ENCODE assay signal across 14 mouse cellular contexts in the genomic region with DNA sequence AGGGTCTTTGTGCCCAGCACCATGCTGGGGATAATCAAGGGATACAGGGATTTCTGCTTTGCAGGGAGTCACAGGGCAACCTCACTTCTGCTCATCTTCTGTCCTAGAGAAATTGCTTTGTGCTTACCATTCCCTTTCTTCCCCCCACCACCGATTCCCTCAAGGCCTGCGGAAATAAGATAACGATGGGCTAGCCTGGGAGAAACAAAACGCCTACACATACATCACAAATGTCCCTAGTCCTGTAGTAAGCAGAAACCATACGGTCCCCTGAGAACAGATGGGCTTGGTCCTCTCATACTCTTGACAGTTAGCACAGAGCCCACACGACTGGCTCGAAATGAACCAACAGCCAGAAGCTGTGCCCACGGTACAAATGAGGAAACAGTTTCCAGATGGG. TPM values are rescaled to one million over a fixed set of nuclear protein-coding genes. Genes with fewer than 3 reads are reported as not detected.
DNase-seq lines count a peak whose midpoint lies in the region; ATAC-seq and TF ChIP-seq lines count a peak whose summit lies in the region.
"Had no signal": no experiment of that assay in that cellular context is flagged by ENCODE, and none has a peak within 500 bp of the region (broad histone marks: within the 10 kb centered on the region; RNA-seq: fewer than 3 reads in every experiment).

No protein-coding gene starts in this region.

- peaks cover 15% of the 10 kb centered on the region for H3K27me3 ChIP-seq in heart, embryonic 11.5 days (ENCODE audit: control insufficient read depth, insufficient read depth, low read length)
- H3K27me3 ChIP-seq in E14TG2a.4 (ENCODE audit: insufficient read depth, low read length), result peaks cover 45% of the 10 kb centered on the region
- peaks cover 19% of the 10 kb centered on the region; the same call in 1 of the 2 replicates for H3K27me3 ChIP-seq in liver, postnatal 0 days (ENCODE audit: insufficient read depth, low read length)
- H3K27me3 ChIP-seq: Patski had no signal

- peaks cover 14% of the 10 kb centered on the region for H3K4me1 ChIP-seq in heart, embryonic 11.5 days (ENCODE audit: control insufficient read depth, insufficient read depth, low read length)
- peaks cover 21% of the 10 kb centered on the region for H3K4me1 ChIP-seq in E14TG2a.4 (replicated peaks; ENCODE audit: low read depth, low read length)
- peaks cover 40% of the 10 kb centered on the region for H3K4me1 ChIP-seq in liver, postnatal 0 days (ENCODE audit: insufficient read depth)

- H3K9me3 ChIP-seq in heart, embryonic 11.5 days (replicated peaks; ENCODE audit: control insufficient read depth, low read length), result no peaks in the 10 kb centered on the region
- no peaks in the 10 kb centered on the region for H3K9me3 ChIP-seq in E14TG2a.4 (ENCODE audit: low read length)
- no peaks in the 10 kb centered on the region for H3K9me3 ChIP-seq in liver, postnatal 0 days (ENCODE audit: low read length)
- H3K9me3 ChIP-seq: heart, embryonic 15.5 days; midbrain, embryonic 10.5 days had no signal

- peak overlapping the region; percentile 45 for H3K4me2 ChIP-seq in heart, embryonic 11.5 days
- H3K4me2 ChIP-seq in liver, postnatal 0 days (ENCODE audit: low read depth, low read length), result peak overlapping the region; percentile 69
- H3K4me2 ChIP-seq: heart, embryonic 15.5 days had no signal

- peak; percentile 50; the same call in 1 of the 2 replicates for ATAC-seq in heart, embryonic 11.5 days (replicated peaks; ENCODE audit: insufficient number of reproducible peaks, low FRiP score, low TSS enrichment)
- ATAC-seq in erythroblast, adult 5-6 weeks (replicated peaks; ENCODE audit: low FRiP score, poor library complexity, severe bottlenecking), result peak; percentile 72
- ATAC-seq in liver, postnatal 0 days, result peak; percentile 84
- ATAC-seq: hindbrain, embryonic 16.5 days; Patski had no signal

- WGBS in heart, embryonic 11.5 days (ENCODE audit: insufficient replicate concordance), result 49% methylated on average over 8 of the region's 8 CpGs
- 29% methylated on average over 8 of the region's 8 CpGs for WGBS in liver, postnatal 0 days (ENCODE audit: insufficient replicate concordance)

- no peak for DNase-seq in heart, postnatal 10 days
- peak; percentile 36 for DNase-seq in liver, postnatal 0 days
- DNase-seq in left cerebral cortex, adult 2 months (ENCODE audit: extremely low spot score in 1 of 2, low spot score in 2 of 2), result no peak
- no peak for DNase-seq in gastrocnemius, adult 18-20 months (ENCODE audit: low spot score)
- no peak for DNase-seq in ovary, adult 18-20 months (ENCODE audit: low spot score)

- intact Hi-C loops in heart, postnatal 10 days (cut with DNase I), result no loop called here
- intact Hi-C loops in left cerebral cortex, adult 2 months (cut with DNase I), result no loop called here

- no peaks in the 10 kb centered on the region for H3K36me3 ChIP-seq in heart, embryonic 11.5 days (ENCODE audit: control insufficient read depth, insufficient read depth, low read length)
- H3K36me3 ChIP-seq in E14TG2a.4 (ENCODE audit: insufficient read depth, low read length), result peaks cover 2% of the 10 kb centered on the region; the same call in 1 of the 2 replicates
- H3K36me3 ChIP-seq in liver, postnatal 0 days (replicated peaks; ENCODE audit: insufficient read depth, low read length), result no peaks in the 10 kb centered on the region; the same call in 1 of the 2 replicates
- H3K36me3 ChIP-seq: heart, embryonic 15.5 days had no signal

- TF ChIP-seq CTCF in E14TG2a.4 (conservative IDR thresholded peaks at IDR 0.05; ENCODE audit: low read length), result no peak
- no peak for TF ChIP-seq CTCF in liver, postnatal 0 days (IDR thresholded peaks at IDR 0.05; ENCODE audit: low read depth)
- no peak for TF ChIP-seq CTCF in left cerebral cortex, adult 2 months (IDR thresholded peaks at IDR 0.05)

- peak overlapping the region; percentile 52; the same call in 1 of the 2 replicates for H3K9ac ChIP-seq in heart, embryonic 11.5 days (ENCODE audit: low read depth, low read length)
- H3K9ac ChIP-seq in liver, postnatal 0 days (replicated peaks), result peak overlapping the region; percentile 58; the same call in 1 of the 2 replicates
- H3K9ac ChIP-seq: heart, embryonic 15.5 days had no signal

- peak overlapping the region; percentile 62 for H3K27ac ChIP-seq in heart, embryonic 11.5 days (ENCODE audit: low read depth, low read length)
- H3K27ac ChIP-seq in liver, postnatal 0 days (ENCODE audit: low read depth), result peak overlapping the region; percentile 69; the same call in 1 of the 2 replicates
- H3K27ac ChIP-seq in left cerebral cortex, adult 2 months, result no peak overlapping the region
- H3K27ac ChIP-seq: heart, embryonic 15.5 days; midbrain, embryonic 10.5 days had no signal

- peak; percentile 88 for TF ChIP-seq EP300 in liver, postnatal 0 days (IDR thresholded peaks at IDR 0.05; ENCODE audit: low read depth)

- no peak overlapping the region for H3K4me3 ChIP-seq in heart, embryonic 11.5 days (ENCODE audit: low read depth, low read length)
- H3K4me3 ChIP-seq in E14TG2a.4 (replicated peaks; ENCODE audit: low read length), result 0 out of 2 replicates have a peak overlapping the region, but pooled peaks have one; percentile 5
- H3K4me3 ChIP-seq in liver, postnatal 0 days (ENCODE audit: low read depth, low read length), result peak overlapping the region; percentile 30
- H3K4me3 ChIP-seq in left cerebral cortex, adult 2 months, result no peak overlapping the region
- H3K4me3 ChIP-seq: heart, embryonic 15.5 days; midbrain, embryonic 10.5 days; myocyte had no signal

RNA-seq across cellular contexts. Expression of gene Tal1, which starts 8.0 kb away (rescaled TPM):
- polyA plus RNA-seq in heart, embryonic 11.5 days (2014; fragmentation: Nextera tagmentation; extraction: Ambion mirVana), result 10.1 and 14.1 TPM in 2 replicates
- 1 to 10 TPM; 7.2 to 7.3 TPM for total RNA-seq in heart, postnatal 10 days (2021)
- 75.1 and 94.0 TPM in 2 replicates for total RNA-seq in erythroblast, adult 5-6 weeks (2015; ENCODE audit: low replicate concordance)
- total RNA-seq in erythroblast, adult 5-6 weeks (2017; ENCODE audit: low replicate concordance), result 92.9 and 102 TPM in 2 replicates
- 8.3 and 8.9 TPM in 2 replicates for polyA plus RNA-seq in liver, postnatal 0 days (2015; fragmentation: Nextera tagmentation; extraction: Ambion mirVana)
- total RNA-seq in left cerebral cortex, adult 2 months (2021), result 1 to 10 TPM; 1.5 TPM
- total RNA-seq in gastrocnemius, adult 18-20 months (2021), result 1 to 10 TPM in 1 of 2 experiments, under 1 TPM in 1; 0.93 to 1.0 TPM
- polyA plus RNA-seq: myocyte had no signal

RNA-seq across cellular contexts. Expression of gene Pdzk1ip1, which starts 40.3 kb away (rescaled TPM):
- 57.3 and 66.1 TPM in 2 replicates for polyA plus RNA-seq in heart, embryonic 11.5 days (2014; fragmentation: Nextera tagmentation; extraction: Ambion mirVana)
- 1 to 10 TPM in 1 of 2 experiments, under 1 TPM in 1; 0.74 to 1.5 TPM for total RNA-seq in heart, postnatal 10 days (2021)
- 377 and 402 TPM in 2 replicates for total RNA-seq in erythroblast, adult 5-6 weeks (2015; ENCODE audit: low replicate concordance)
- 332 and 366 TPM in 2 replicates for total RNA-seq in erythroblast, adult 5-6 weeks (2017; ENCODE audit: low replicate concordance)
- polyA plus RNA-seq in liver, postnatal 0 days (2015; fragmentation: Nextera tagmentation; extraction: Ambion mirVana), result 18.6 and 22.2 TPM in 2 replicates
- under 1 TPM in 1 of 2 experiments, not detected in 1; 0.75 TPM for total RNA-seq in left cerebral cortex, adult 2 months (2021)
- not detected for total RNA-seq in gastrocnemius, adult 18-20 months (2021)
- polyA plus RNA-seq: C2C12 had no signal

RNA-seq across cellular contexts. Expression of gene Stil, which starts 48.2 kb away (rescaled TPM):
- 15.1 and 15.3 TPM in 2 replicates for polyA plus RNA-seq in heart, embryonic 11.5 days (2014; fragmentation: Nextera tagmentation; extraction: Ambion mirVana)
- total RNA-seq in heart, postnatal 10 days (2021), result 1 to 10 TPM; 3.2 to 3.3 TPM
- total RNA-seq in erythroblast, adult 5-6 weeks (2015; ENCODE audit: low replicate concordance), result 9.4 and 17.6 TPM in 2 replicates
- 20.1 and 22.8 TPM in 2 replicates for total RNA-seq in erythroblast, adult 5-6 weeks (2017; ENCODE audit: low replicate concordance)
- polyA plus RNA-seq in liver, postnatal 0 days (2015; fragmentation: Nextera tagmentation; extraction: Ambion mirVana), result 3.3 and 3.4 TPM in 2 replicates
- under 1 TPM; 0.36 to 0.98 TPM for total RNA-seq in left cerebral cortex, adult 2 months (2021)
- total RNA-seq in gastrocnemius, adult 18-20 months (2021), result not detected

Comparison
In these comparisons a context has a peak if more than half of its experiments do, and no peak if none do; other contexts are left out.
1. H3K4me3 ChIP-seq: peak in E14TG2a.4 (single experiment) and liver, postnatal 0 days (single experiment); none in heart, embryonic 11.5 days (single experiment) and left cerebral cortex, adult 2 months (single experiment).
2. RNA of gene Tal1, which starts 8.0 kb away (total RNA-seq): 75.1 to 102 TPM in erythroblast, adult 5-6 weeks; 7.2 to 7.3 TPM in heart, postnatal 10 days, 1.5 TPM in left cerebral cortex, adult 2 months and 0.93 to 1.0 TPM in gastrocnemius, adult 18-20 months; every median in the first group is over 4 times any median in the second.
3. RNA of gene Pdzk1ip1, which starts 40.3 kb away (total RNA-seq): 332 to 402 TPM in erythroblast, adult 5-6 weeks; 0.74 to 1.5 TPM in heart, postnatal 10 days, 0.75 TPM in left cerebral cortex, adult 2 months and not detected in gastrocnemius, adult 18-20 months; every median in the first group is over 100 times any median in the second.
4. Peak in every context shown above with its lines, with median percentiles within 50 percentile points of each other: ATAC-seq.